Mouse (Mus musculus) lung, postnatal 0 days (tissue): ENCODE measurements around the gene Sirt1. TPM values are rescaled to one million over a fixed set of nuclear protein-coding genes. Genes with fewer than 3 reads are reported as not detected.
"Not testable (repeated sequence)": the region's sequence is repeated elsewhere in the genome, so short reads cannot be mapped to it uniquely, and the experiment has no call there.

ENCODE experiments used
- ATAC-seq: fragments of 200-750 bp; cut with Nextera tagmentation; 2 replicates; pipeline ENCODE4 v1.8.0; 2017; ENCODE audit warnings: moderate library complexity
- DNase-seq: peaks from one replicate; pipeline ENCODE4 v3.0.0-alpha.2; 2016; ENCODE audit warnings: low spot score
- H3K27ac ChIP-seq: fragments of 300-500 bp; sonication (generic); 2 replicates; pipeline ENCODE4 v1.5.1; 2014; ENCODE audit warnings: antibody characterized with exemption, mild to moderate bottlenecking, low read length, mixed read lengths
- H3K27me3 ChIP-seq: fragments of 300-500 bp; sonication (generic); replicated peaks from 2 replicates; pipeline ENCODE4 v1.6.1; 2014; ENCODE audit warnings: low read length, mixed read lengths; ENCODE audit not compliant: insufficient read depth
- H3K36me3 ChIP-seq: fragments of 300-500 bp; sonication (generic); 2 replicates; pipeline ENCODE4 v1.6.1; 2014; ENCODE audit warnings: low read length, mixed read lengths; ENCODE audit not compliant: insufficient read depth
- H3K4me1 ChIP-seq: fragments of 300-500 bp; sonication (generic); 2 replicates; pipeline ENCODE4 v1.6.1; 2014; ENCODE audit warnings: antibody characterized with exemption, low read depth, low read length, mixed read lengths; ENCODE audit not compliant: insufficient read depth
- H3K4me2 ChIP-seq: fragments of 300-500 bp; sonication (generic); replicated peaks from 2 replicates; pipeline ENCODE4 v1.6.1; 2014; ENCODE audit warnings: low read depth, mild to moderate bottlenecking, low read length, moderate library complexity, mixed read lengths
- H3K4me3 ChIP-seq: fragments of 300-500 bp; sonication (generic); 2 replicates; pipeline ENCODE4 v1.5.1; 2014; ENCODE audit warnings: low read depth, low read length
- H3K9ac ChIP-seq: fragments of 300-500 bp; sonication (generic); replicated peaks from 2 replicates; pipeline ENCODE4 v1.6.1; 2014; ENCODE audit warnings: low read depth, mild to moderate bottlenecking
- H3K9me3 ChIP-seq: fragments of 300-500 bp; sonication (generic); 2 replicates; pipeline ENCODE4 v1.6.1; 2016; ENCODE audit warnings: low read length, mixed read lengths
- CTCF ChIP-seq: IDR thresholded peaks from 2 replicates; pipeline ENCODE4 v1.5.1; 2016; ENCODE audit warnings: antibody characterized with exemption, mild to moderate bottlenecking
- EP300 ChIP-seq: IDR thresholded peaks from 2 replicates; pipeline ENCODE4 v1.6.1; 2016; ENCODE audit warnings: antibody characterized with exemption, mild to moderate bottlenecking, control low read depth
- WGBS: fragments of 180-500 bp; shearing (Covaris S2); extraction: QIAGEN DNeasy Blood & Tissue Kit; methylation state at CpG from one replicate; pipeline ENCODE4 v1.1.7; 2014; 5-methylcytosine and 5-hydroxymethylcytosine counted together
- polyA plus RNA-seq: library from polyadenylated mRNA; unstranded; fragments of >200 nt; fragmentation: Nextera tagmentation; extraction: Ambion mirVana; gene quantifications from 2 replicates; pipeline ENCODE4 v1.2.1, GENCODE M21; 2015

Sirt1 gene
- polyA plus RNA-seq, 1 experiment from 2014 or later = 5.5 TPM

DNA sequence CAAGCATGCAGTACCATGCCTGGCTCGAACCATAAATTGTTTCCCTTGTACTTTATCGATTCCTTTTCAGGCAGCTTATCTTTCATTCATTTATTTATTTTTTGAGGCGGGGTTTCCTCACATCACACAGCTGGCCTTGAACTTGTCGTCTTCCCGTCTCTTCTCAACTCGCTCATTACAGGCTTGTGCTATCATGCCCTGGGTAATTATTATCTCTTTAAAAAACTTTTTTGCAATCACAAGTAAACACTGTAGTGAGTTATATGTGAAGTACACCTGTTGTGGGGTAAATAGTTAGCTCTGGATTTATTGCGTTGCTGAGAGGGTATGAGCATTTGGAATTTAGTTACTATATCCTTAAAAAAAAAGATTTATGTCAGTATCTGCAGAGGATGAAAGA, 33.8 kb upstream of the Sirt1 start:
- no peak for ATAC-seq

GRCm38 (mm10) chr10:63412756-63413155, 31.3 kb upstream of the Sirt1 start:
- TF ChIP-seq EP300 (no peak), CTCF (no peak)
- Histone ChIP-seq H3K27ac (no peak overlapping the region), H3K36me3 (no peaks in the 10 kb centered on the region), H3K4me2 (no peak overlapping the region), H3K4me3 (no peak overlapping the region), H3K27me3 (no peaks in the 10 kb centered on the region), H3K4me1 (no peaks in the 10 kb centered on the region), H3K9ac (no peak overlapping the region), H3K9me3 (no peaks in the 10 kb centered on the region)
- WGBS = 88% methylated on average over 17 of the region's 17 CpGs
- no peak for ATAC-seq
- no peak for DNase-seq

More for the DNA sequence above, 33.8 kb upstream of the Sirt1 start:
- Histone ChIP-seq H3K4me1 (no peaks in the 10 kb centered on the region), H3K36me3 (no peaks in the 10 kb centered on the region), H3K27ac (no peak overlapping the region; the same call in 1 of the 2 replicates), H3K9me3 (no peaks in the 10 kb centered on the region), H3K4me2 (no peak overlapping the region), H3K9ac (no peak overlapping the region), H3K27me3 (no peaks in the 10 kb centered on the region), H3K4me3 (no peak overlapping the region)
- no peak for DNase-seq
- 24% methylated on average over 7 of the region's 7 CpGs for WGBS
- TF ChIP-seq CTCF = no peak
- no peak for TF ChIP-seq EP300

DNA sequence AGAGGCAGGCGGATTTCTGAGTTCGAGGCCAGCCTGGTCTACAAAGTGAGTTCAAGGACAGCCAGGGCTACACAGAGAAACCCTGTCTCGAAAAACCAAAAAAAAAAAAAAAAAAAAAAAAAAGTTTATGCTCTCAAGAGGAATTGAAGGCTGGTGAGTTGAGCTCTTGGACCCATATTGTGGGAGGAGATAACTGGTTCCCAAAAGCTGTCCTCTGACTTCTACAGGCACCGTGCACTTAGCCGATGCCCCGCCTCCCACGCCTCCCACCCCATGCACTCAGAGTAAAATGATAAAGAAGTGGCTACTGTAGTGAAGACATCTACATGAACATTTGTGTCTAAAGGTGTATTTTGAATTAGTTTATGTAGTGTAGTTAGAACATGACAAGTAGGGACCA, 30.2 kb upstream of the Sirt1 start:
- not testable (repeated sequence) for H3K9ac ChIP-seq, H3K27me3 ChIP-seq, DNase-seq, H3K4me2 ChIP-seq, H3K36me3 ChIP-seq, H3K9me3 ChIP-seq, ATAC-seq, H3K27ac ChIP-seq, H3K4me3 ChIP-seq, H3K4me1 ChIP-seq
- WGBS = 95% methylated on average over 4 of the region's 7 CpGs

GRCm38 (mm10) chr10:63410162-63410956, 28.9 kb upstream of the Sirt1 start:
- TF ChIP-seq EP300 (no peak), CTCF (no peak)
- Histone ChIP-seq H3K27me3 (no peaks in the 10 kb centered on the region), H3K36me3 (no peaks in the 10 kb centered on the region), H3K4me1 (no peaks in the 10 kb centered on the region), H3K4me2 (no peak overlapping the region), H3K27ac (no peak overlapping the region), H3K9me3 (no peaks in the 10 kb centered on the region), H3K9ac (no peak overlapping the region), H3K4me3 (no peak overlapping the region)
- 45% methylated on average over 16 of the region's 16 CpGs for WGBS
- DNase-seq = no peak
- no peak for ATAC-seq

GRCm38 (mm10) chr10:63403636-63404035, 22.1 kb upstream of the Sirt1 start:
- Histone ChIP-seq H3K4me3 (no peak overlapping the region), H3K4me2 (no peak overlapping the region), H3K4me1 (no peaks in the 10 kb centered on the region), H3K27me3 (no peaks in the 10 kb centered on the region), H3K9me3 (no peaks in the 10 kb centered on the region), H3K27ac (no peak overlapping the region), H3K36me3 (no peaks in the 10 kb centered on the region), H3K9ac (no peak overlapping the region)
- 79% methylated on average over 2 of the region's 2 CpGs for WGBS
- ATAC-seq = no peak
- DNase-seq = no peak
- no peak for TF ChIP-seq EP300

- no peak for TF ChIP-seq EP300
- TF ChIP-seq CTCF = no peak
- Histone ChIP-seq H3K4me1 (no peaks in the 10 kb centered on the region), H3K36me3 (no peaks in the 10 kb centered on the region), H3K9me3 (no peaks in the 10 kb centered on the region), H3K27me3 (no peaks in the 10 kb centered on the region), H3K27ac (no peak overlapping the region), H3K4me2 (no peak overlapping the region), H3K4me3 (no peak overlapping the region), H3K9ac (no peak overlapping the region)
- 79% methylated on average over 5 of the region's 5 CpGs for WGBS
- ATAC-seq (no peak), DNase-seq (no peak)
These were observed 21.4 kb upstream of the Sirt1 start for GRCm38 (mm10) chr10:63402731-63403504.
